Mouse (Mus musculus) limb, embryonic 14.5 days (tissue): ENCODE data around the gene Dtnb. TPM values are rescaled to one million over a fixed set of nuclear protein-coding genes. Genes with fewer than 3 reads are reported as not detected.

Experiments used
- ATAC-seq: fragments of 200-750 bp; cut with Nextera tagmentation; 2 replicates; pipeline ENCODE4 v1.8.0; 2017; ENCODE audit warnings: low read depth, moderate number of reproducible peaks, moderate TSS enrichment; ENCODE audit not compliant: low FRiP score
- DNase-seq: peaks from one replicate; pipeline ENCODE4 v3.0.0-alpha.2; 2015; ENCODE audit warnings: low spot score
- H3K27ac ChIP-seq: fragments of 300-500 bp; sonication (generic); replicated peaks from 2 replicates; pipeline ENCODE4 v1.5.1; 2014; ENCODE audit warnings: low read depth, mild to moderate bottlenecking, low read length, moderate library complexity, mixed read lengths
- H3K27me3 ChIP-seq: fragments of 300-500 bp; sonication (generic); 2 replicates; pipeline ENCODE4 v1.6.1; 2014; ENCODE audit warnings: low read length, mixed read lengths; ENCODE audit not compliant: control insufficient read depth, insufficient read depth
- H3K36me3 ChIP-seq: fragments of 300-500 bp; sonication (generic); 2 replicates; pipeline ENCODE4 v1.6.1; 2014; ENCODE audit warnings: mild to moderate bottlenecking, low read length, moderate library complexity, mixed read lengths; ENCODE audit not compliant: control insufficient read depth, insufficient read depth
- H3K4me1 ChIP-seq: fragments of 300-500 bp; sonication (generic); 2 replicates; pipeline ENCODE4 v1.6.1; 2014; ENCODE audit warnings: antibody characterized with exemption, low read length, mixed read lengths; ENCODE audit not compliant: control insufficient read depth, insufficient read depth
- H3K4me2 ChIP-seq: fragments of 300-500 bp; sonication (generic); replicated peaks from 2 replicates; pipeline ENCODE4 v1.6.1; 2014; ENCODE audit warnings: low read depth, mild to moderate bottlenecking, low read length, moderate library complexity; ENCODE audit not compliant: severe bottlenecking
- H3K4me3 ChIP-seq: fragments of 300-500 bp; sonication (generic); replicated peaks from 2 replicates; pipeline ENCODE4 v1.5.1; 2014; ENCODE audit warnings: low read length
- H3K9ac ChIP-seq: fragments of 300-500 bp; sonication (generic); 2 replicates; pipeline ENCODE4 v1.6.1; 2014; ENCODE audit warnings: mild to moderate bottlenecking, low read depth, low read length, moderate library complexity; ENCODE audit not compliant: severe bottlenecking
- H3K9me3 ChIP-seq: fragments of 300-500 bp; sonication (generic); 2 replicates; pipeline ENCODE4 v1.6.1; 2016; ENCODE audit warnings: low read length; ENCODE audit not compliant: control insufficient read depth
- POLR2A ChIP-seq: fragments of 200-500 bp; IDR thresholded peaks from 2 replicates; pipeline ENCODE4 v1.8.0; 2012; ENCODE audit warnings: inconsistent platforms, mild to moderate bottlenecking, moderate library complexity, borderline replicate concordance; ENCODE audit not compliant: insufficient read depth, insufficient read length; ENCODE audit errors: extremely low read depth
- WGBS: fragments of 180-500 bp; shearing (Covaris S2); extraction: QIAGEN DNeasy Blood & Tissue Kit; methylation state at CpG from one replicate; pipeline ENCODE4 v1.1.7; 2014; 5-methylcytosine and 5-hydroxymethylcytosine counted together
- polyA plus RNA-seq, 2 experiments: library from polyadenylated mRNA; depleted of rRNA in 1 of 2; stranded (reverse) in 1 of 2; unstranded in 1 of 2; fragments of >200 nt; fragmentation: Nextera tagmentation in 1 of 2; extraction: Ambion mirVana in 1 of 2; gene quantifications; 2 replicates each; pipeline versions ENCODE4 v1.2.1 to v1.2.3; 2012 to 2014

Gene Dtnb
- polyA plus RNA-seq, 2 experiments: 32.3 to 46.5 TPM

DNA sequence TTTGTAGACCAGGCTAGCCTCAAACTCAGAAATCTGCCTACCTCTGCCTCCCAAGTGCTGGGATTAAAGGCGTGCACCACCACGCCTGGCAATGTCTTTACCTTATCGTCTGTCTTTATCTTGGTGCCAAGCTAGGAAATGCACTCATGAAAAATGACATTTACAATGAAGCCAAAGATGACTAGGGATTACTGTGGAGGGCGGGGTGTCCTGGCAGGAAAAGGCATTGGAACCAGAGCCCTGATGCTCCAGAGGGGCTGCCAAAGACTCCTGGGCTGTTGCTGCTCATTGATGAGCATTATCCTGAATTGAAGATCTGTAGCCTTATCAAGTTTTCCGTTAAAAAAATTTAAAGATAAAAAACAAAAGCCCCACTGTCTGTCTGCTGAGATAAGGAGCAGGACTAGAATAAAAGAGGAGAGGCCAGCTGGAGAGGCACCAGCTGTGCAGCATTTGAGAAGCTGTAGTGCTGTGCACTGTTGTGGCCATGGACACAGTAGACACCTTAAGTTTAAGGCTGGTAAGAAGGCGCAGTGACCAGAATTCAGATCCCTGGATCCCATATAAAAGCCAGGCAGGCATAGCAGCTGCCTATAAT is 120.7 kb downstream of the Dtnb start:
- ATAC-seq (no peak), DNase-seq (no peak)
- H3K4me3 ChIP-seq: no peak overlapping the region
- H3K27me3 ChIP-seq: no peaks in the 10 kb centered on the region
- no peak for TF ChIP-seq POLR2A
- H3K27ac ChIP-seq: no peak overlapping the region
- 83% methylated on average over 6 of the region's 6 CpGs for WGBS
- 0 out of 2 replicates have a peak, but pooled peaks cover 5% of the 10 kb centered on the region for H3K36me3 ChIP-seq
- H3K9ac ChIP-seq: no peak overlapping the region
- no peaks in the 10 kb centered on the region for H3K9me3 ChIP-seq
- H3K4me2 ChIP-seq: no peak overlapping the region
- H3K4me1 ChIP-seq: no peaks in the 10 kb centered on the region

GRCm38 (mm10) chr12:3695741-3696501 is 123.7 kb downstream of the Dtnb start:
- DNase-seq (peak; percentile 53), ATAC-seq (no peak)
- no peak overlapping the region for H3K27ac ChIP-seq
- H3K4me2 ChIP-seq: no peak overlapping the region
- no peaks in the 10 kb centered on the region for H3K9me3 ChIP-seq
- no peak overlapping the region for H3K9ac ChIP-seq
- no peaks in the 10 kb centered on the region for H3K27me3 ChIP-seq
- WGBS: 63% methylated on average over 5 of the region's 5 CpGs
- H3K4me1 ChIP-seq: no peaks in the 10 kb centered on the region
- no peak for TF ChIP-seq POLR2A
- H3K36me3 ChIP-seq: no peaks in the 10 kb centered on the region
- no peak overlapping the region for H3K4me3 ChIP-seq

DNA sequence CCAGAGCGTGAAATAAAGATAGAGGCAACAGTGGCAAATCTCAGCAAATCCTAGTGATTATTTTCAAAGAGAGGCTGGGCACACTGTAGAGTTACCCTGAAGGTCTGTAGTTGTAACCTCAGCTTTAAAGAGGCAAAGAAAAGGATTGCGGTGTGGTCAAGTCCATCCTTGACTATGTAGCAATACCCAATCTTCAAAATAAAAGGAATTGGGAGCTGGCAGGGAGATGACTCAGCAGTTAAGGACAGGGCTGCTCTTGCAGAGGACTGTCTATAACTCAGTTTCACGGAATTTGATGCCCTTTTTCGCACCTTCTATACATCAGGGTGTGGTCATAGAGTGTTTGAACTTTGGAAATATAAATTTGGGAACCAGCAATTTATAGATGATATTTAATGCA is 128.3 kb downstream of the Dtnb start:
- no peak for DNase-seq
- WGBS: 88% methylated on average over 4 of the region's 4 CpGs
- Histone ChIP-seq H3K4me2 (no peak overlapping the region), H3K4me1 (no peaks in the 10 kb centered on the region), H3K4me3 (no peak overlapping the region), H3K9ac (no peak overlapping the region), H3K36me3 (0 out of 2 replicates have a peak, but pooled peaks cover 5% of the 10 kb centered on the region), H3K27me3 (no peaks in the 10 kb centered on the region), H3K27ac (no peak overlapping the region), H3K9me3 (no peaks in the 10 kb centered on the region)
- no peak for ATAC-seq
- TF ChIP-seq POLR2A: no peak

DNA sequence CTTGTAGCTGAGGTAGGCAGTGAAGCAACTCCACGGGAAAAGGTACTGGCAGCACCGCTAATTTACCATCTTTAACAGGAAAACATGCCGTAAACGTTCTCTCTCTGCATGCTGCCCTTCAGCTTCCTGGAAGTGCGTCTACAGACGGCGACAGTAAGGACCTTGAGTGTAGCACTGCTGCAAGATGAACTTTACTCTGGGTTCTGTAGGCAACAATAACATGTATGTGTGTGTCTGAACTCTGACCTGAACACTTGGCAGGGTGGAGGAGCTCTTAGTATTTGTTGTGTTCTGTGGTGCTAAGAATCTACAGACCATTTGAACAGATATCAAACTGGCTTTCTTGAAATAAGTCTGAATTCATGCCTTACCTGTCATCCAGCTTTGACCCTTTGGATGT is 130.7 kb downstream of the Dtnb start:
- no peak overlapping the region for H3K4me2 ChIP-seq
- H3K9me3 ChIP-seq: no peaks in the 10 kb centered on the region
- TF ChIP-seq POLR2A: no peak
- H3K4me3 ChIP-seq: no peak overlapping the region
- 83% methylated on average over 7 of the region's 7 CpGs for WGBS
- H3K9ac ChIP-seq: no peak overlapping the region
- H3K27ac ChIP-seq: no peak overlapping the region
- no peaks in the 10 kb centered on the region for H3K4me1 ChIP-seq
- no peak for DNase-seq
- H3K27me3 ChIP-seq: no peaks in the 10 kb centered on the region
- H3K36me3 ChIP-seq: 0 out of 2 replicates have a peak, but pooled peaks cover 5% of the 10 kb centered on the region
- ATAC-seq: no peak

- H3K9me3 ChIP-seq: no peaks in the 10 kb centered on the region
- peak; percentile 69 for DNase-seq
- H3K36me3 ChIP-seq: no peaks in the 10 kb centered on the region
- no peak overlapping the region for H3K4me2 ChIP-seq
- no peak for TF ChIP-seq POLR2A
- no peak overlapping the region for H3K4me3 ChIP-seq
- H3K4me1 ChIP-seq: no peaks in the 10 kb centered on the region
- no peak overlapping the region for H3K27ac ChIP-seq
- no peaks in the 10 kb centered on the region for H3K27me3 ChIP-seq
- WGBS: 39% methylated on average over 4 of the region's 4 CpGs
- no peak for ATAC-seq
- H3K9ac ChIP-seq: no peak overlapping the region
Measured at GRCm38 (mm10) chr12:3719151-3719721, 147.1 kb downstream of the Dtnb start.
